Mouse (Mus musculus): ENCODE results near the gene Shank2. TPM values are rescaled to one million over a fixed set of nuclear protein-coding genes. Genes with fewer than 3 reads are reported as not detected.

The Shank2 gene
- total RNA-seq, 1 experiment from 2014 or later, result not detected

DNA sequence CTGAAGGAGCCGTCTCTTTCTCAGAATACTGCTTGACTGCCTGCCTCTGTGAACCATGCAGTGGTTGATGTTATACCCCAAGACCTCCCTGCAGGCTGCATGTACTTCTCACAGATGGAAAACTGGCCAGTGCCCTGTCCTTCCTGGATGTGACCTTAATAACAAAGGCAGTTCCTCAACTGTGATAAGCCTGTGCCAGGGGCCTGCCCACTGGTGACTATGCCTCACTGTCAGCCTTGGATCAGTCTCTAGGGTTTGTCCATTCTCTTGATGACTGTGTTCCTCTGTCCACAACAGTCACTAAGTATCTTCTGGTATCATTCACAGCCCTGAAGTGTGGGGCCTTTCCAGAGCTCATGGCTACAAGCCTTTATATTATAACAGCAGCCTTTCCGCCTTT lies 196.8 kb downstream of the Shank2 start:
- no peak for ATAC-seq (replicated peaks; ENCODE audit: insufficient number of reproducible peaks, low FRiP score, low TSS enrichment, poor library complexity, severe bottlenecking)

DNA sequence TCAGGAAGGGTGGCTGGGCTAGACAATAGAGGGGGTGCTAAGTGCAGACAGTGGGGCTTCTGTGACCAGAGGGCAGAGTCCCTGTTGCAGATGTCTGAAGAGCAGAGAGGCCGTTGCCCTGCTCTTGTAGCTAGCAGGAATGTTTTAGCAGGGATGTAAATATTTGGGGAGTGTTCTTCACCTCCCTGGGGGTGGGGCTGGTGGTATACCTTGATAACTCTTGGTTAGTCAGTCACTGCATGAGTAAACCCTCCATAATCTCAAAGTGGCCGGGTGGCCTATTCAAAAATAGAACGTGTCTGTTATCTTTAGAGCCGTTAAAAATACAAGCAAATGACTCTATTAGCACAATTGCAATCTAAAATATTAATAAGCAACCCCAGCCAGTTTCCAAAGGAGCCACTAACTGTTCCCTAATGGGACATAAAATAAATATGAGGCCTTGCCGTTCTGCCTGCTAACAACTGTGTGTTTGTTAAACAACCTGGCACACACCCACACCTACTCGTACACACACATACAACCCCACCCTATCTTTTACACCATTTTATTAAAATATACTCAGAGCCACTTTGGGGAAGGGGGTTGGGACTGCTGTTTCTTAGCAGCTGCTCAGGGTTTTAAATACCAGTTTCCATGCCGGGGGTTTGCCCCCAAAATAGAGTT lies 200.4 kb downstream of the Shank2 start:
- ATAC-seq (replicated peaks; ENCODE audit: insufficient number of reproducible peaks, low FRiP score, low TSS enrichment, poor library complexity, severe bottlenecking), result no peak

DNA sequence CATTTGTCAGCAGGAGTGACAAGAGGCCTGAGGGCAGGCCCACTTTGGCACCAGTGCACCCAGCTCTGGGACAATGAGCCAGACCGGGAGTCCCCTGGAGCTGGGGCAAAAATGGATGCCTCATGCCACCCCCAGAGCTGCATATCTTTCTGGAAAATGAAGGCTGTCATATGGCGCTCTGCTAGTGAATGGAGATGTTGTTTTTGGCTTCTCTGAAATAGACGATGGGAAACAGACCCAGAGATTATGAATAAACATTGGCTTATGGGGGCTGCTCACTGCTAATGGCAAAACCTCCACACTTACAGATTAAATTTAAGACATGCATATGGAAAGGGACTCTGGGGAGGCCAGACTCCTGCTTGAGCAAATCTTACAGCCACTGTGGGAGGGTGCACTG lies 202.6 kb downstream of the Shank2 start:
- ATAC-seq (replicated peaks; ENCODE audit: insufficient number of reproducible peaks, low FRiP score, low TSS enrichment, poor library complexity, severe bottlenecking), result no peak

DNA sequence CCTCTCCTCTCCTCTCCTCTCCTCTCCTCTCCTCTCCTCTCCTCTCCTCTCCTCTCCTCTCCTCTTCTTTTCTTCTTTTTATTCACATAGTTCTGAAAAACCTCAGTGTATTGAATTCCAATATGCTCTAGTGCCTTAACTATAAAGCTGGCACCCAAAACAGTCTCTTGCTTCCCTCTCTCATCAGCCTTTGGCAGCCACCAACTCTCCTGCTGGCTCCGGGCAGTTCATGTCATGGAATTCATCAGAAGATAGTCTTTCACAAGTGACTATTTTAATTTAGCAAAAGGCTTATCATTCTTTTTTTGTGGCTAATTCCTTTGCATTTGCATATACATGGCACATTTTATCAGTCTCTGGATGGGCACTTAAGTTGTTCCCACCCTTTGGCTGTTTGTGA lies 203.4 kb downstream of the Shank2 start:
- ATAC-seq (replicated peaks; ENCODE audit: insufficient number of reproducible peaks, low FRiP score, low TSS enrichment, poor library complexity, severe bottlenecking), result no peak

DNA sequence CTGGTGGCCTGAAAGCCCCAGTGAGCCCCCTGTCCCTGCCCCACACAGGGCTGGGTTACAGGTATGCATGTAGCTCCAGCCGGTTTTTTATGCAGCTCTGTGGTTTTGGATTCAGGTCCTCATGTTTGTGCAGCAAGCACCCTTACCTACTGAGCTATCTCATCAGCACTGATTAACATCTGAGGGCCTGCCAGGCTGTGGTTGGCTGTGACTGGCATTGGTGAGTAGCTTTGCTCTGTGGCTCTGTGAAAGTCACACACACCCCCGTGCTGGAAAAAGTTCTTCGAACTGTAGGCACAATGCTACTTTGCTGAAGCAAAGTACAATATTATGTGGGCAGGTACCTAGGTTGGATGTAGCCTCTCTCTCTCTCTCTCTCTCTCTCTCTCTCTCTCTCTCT lies 204.1 kb downstream of the Shank2 start:
- no peak for ATAC-seq (replicated peaks; ENCODE audit: insufficient number of reproducible peaks, low FRiP score, low TSS enrichment, poor library complexity, severe bottlenecking)

DNA sequence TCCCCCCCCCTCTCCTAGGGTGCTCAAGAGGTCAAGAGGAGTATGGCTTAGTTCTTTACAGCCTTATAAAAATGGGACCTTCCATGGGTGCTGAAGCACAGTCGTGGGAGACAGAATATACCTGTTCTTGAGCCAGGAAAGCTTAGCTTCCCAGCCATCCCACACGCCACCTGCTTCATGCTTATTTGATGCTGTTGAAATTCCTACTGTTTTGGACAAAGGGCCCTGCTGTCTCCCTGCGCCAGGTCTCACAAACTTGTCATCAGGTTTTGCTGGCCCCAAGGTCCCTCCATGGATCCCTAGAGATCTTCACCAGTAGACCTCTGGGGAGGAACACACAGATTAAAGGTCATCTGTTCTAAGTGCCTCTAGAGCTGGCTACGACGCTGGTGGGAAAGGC lies 204.5 kb downstream of the Shank2 start:
- no peak for ATAC-seq (replicated peaks; ENCODE audit: insufficient number of reproducible peaks, low FRiP score, low TSS enrichment, poor library complexity, severe bottlenecking)

DNA sequence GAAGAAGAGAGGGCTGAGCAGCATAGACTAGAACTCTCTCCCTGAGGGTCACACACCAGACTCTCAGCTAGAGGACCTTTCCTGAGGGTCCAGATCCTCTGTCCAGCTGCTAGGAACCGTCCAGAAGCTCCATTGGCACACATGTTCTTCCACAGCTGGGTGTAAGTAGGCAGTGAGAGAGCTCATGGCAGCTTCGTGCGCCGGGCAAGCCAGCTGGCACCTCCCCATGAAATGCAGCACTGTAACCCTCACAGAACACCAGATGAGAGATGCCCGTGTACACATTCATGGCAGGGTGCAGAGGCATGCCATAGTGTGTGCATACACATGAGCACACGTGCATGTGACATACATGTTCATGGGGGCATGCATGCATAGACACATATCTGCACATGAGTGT lies 205.4 kb downstream of the Shank2 start:
- ATAC-seq (replicated peaks; ENCODE audit: insufficient number of reproducible peaks, low FRiP score, low TSS enrichment, poor library complexity, severe bottlenecking), result no peak

DNA sequence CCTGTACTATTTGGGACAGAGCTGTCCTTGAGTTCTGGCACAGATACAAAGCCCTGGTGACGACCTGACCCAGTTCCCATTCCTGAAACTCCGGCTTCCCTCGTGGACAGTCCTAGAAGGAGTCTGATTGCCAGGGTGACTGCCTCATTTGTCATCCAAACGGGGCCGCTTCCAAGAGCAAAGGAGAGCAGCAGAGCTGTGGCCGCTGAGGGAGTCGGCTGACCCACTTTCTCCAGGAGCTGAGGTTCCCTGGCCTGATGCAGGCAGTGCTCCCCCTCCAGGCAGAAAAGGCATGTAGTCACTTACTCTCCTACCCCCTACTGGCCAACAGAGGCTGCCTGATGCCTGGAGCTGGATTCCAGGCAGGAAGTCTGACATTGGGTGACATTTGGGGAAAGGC lies 206.1 kb downstream of the Shank2 start:
- no peak for ATAC-seq (replicated peaks; ENCODE audit: insufficient number of reproducible peaks, low FRiP score, low TSS enrichment, poor library complexity, severe bottlenecking)

DNA sequence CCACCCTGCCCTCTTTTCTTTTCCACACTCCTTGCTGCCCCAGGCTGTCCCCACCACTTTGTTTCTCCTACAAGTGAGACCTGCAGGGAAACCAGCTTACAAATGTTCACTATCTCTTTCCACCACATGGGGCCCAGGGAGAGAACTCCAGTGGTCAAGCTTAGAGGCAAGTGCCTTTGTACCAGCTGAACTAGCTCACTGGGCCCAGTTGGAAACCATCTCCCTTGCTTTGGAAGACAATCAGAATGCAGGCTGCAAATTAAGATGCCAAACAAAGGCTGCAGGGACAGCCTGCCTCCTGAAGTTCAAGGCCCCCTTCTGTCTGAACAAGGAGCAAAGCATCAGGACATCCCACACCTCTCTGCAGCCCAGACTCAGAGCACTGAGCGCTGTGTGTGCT lies 206.9 kb downstream of the Shank2 start:
- ATAC-seq (replicated peaks; ENCODE audit: insufficient number of reproducible peaks, low FRiP score, low TSS enrichment, poor library complexity, severe bottlenecking), result no peak

DNA sequence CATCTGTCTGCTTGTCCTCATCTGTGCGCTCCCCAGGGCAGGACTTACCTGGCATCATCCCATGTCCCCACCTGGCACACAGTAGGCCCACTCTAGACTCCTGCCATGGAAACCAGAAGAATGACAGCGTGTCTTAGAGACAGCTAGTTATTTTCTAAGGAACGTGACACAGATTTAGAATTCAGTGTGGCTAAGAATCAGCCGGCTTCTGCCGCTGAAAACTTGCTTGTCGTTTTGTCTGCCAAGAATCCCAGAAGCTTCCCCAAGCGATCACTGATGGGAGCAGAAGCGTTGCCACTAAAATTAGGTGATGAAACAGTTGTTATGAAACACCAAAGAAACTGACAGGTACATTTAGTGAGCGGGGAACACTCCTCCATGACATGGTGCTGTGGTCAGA lies 208.8 kb downstream of the Shank2 start:
- no peak for ATAC-seq (replicated peaks; ENCODE audit: insufficient number of reproducible peaks, low FRiP score, low TSS enrichment, poor library complexity, severe bottlenecking)

DNA sequence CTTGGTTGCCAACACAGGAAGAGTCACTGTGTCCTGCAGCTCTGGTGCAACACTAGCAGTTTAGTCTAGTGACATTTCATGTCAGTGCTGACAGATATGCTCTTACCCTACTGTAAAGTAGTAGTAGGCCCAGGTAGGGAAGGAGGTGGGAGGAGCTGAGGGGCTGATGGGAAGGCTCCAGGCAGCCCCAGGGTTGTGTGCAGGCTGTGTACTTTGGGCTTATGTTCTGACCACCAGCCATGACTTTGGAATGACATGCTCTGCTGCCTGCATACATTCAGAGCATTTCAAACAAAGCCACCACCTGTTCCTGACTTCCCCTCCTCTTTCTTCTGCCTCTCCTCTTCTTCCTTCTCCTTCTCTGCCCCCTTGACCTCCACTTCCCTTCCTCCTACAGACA lies 211.0 kb downstream of the Shank2 start:
- ATAC-seq (replicated peaks; ENCODE audit: insufficient number of reproducible peaks, low FRiP score, low TSS enrichment, poor library complexity, severe bottlenecking), result no peak

DNA sequence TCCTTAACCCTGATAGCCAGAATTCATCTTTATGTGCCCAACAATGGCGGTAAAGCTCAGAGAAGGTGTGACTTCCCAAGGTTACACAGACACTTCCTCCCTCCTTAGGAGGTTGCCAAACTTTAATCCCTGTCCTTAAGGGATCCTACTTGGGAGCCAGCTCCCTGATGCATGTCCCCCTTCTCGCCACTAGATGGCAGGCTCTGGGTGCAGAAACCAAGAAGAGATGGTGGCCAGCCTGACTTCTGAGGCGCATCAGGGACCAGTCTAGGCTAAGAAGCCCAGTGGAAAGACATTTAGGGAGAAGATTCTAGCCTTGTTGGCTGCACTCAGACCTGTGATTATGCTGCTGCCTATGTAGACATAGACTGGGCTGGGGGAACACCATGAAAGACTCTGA lies 215.5 kb downstream of the Shank2 start:
- ATAC-seq (replicated peaks; ENCODE audit: insufficient number of reproducible peaks, low FRiP score, low TSS enrichment, poor library complexity, severe bottlenecking), result no peak

DNA sequence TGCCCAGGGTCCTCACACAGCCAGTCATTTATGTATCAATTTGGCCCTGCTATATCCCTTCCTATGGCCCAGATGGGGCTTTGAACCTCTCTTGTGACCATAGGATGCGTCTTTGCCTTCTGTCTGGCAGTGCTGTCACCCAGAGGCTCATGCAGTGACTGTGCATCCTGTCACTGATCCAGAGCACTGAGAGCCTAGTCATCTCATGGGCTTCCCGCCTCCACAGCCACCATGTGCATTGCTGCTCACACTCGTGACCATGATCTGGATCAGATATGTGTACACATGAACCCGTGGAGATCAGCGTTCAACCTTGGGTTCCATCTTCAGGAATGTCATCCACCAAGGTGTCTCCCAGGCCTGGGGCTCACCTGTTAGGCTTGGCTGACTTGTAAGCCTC lies 227.0 kb downstream of the Shank2 start:
- ATAC-seq (replicated peaks; ENCODE audit: insufficient number of reproducible peaks, low FRiP score, low TSS enrichment, poor library complexity, severe bottlenecking), result no peak

DNA sequence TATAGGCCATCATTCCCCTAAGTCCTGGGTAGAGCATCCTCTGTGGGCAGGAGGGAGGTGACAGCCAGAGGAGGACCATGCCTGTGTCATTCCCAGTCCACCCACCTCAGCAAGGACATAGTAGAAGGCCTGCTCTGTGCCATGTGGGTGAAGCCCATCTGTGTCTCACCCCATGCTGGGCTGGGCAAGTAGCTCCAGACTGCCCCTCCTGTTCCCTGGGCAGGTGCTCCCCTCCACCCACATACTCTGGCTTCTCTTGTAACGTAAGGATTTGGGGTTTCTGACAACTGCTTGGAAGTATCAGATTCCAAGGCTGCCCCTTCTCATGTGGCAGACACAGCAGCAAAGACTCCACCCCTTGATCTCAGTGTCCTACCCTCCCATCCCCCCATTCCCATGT lies 227.7 kb downstream of the Shank2 start:
- ATAC-seq (replicated peaks; ENCODE audit: insufficient number of reproducible peaks, low FRiP score, low TSS enrichment, poor library complexity, severe bottlenecking), result no peak

DNA sequence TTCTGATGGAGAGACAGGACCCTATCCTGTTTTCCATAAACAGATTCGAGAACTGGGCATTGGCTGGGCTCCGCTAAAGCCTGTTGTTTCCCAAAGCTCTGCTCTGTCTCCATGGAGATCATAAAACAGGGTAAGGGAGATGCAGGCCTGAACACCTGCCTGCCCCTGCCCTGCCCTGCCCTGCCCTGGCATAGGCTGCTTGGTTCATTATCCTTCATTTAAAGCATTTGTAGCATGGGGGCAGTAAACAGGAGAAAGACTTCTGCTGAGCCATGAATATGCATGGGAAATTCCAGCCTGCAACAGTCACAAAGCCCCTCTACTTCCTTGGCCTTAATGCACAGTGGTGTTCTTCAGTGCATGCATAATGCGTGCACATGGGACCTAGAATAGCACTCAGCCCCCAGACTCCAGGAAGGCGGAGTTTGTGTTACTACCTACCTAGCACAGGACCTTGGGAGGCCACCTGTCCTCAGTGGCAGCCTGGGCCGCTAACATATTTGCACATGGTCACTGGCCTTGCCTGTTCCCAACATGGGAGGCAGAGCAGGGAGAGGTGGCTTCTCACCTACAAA lies 230.5 kb downstream of the Shank2 start:
- ATAC-seq (replicated peaks; ENCODE audit: insufficient number of reproducible peaks, low FRiP score, low TSS enrichment, poor library complexity, severe bottlenecking), result no peak

DNA sequence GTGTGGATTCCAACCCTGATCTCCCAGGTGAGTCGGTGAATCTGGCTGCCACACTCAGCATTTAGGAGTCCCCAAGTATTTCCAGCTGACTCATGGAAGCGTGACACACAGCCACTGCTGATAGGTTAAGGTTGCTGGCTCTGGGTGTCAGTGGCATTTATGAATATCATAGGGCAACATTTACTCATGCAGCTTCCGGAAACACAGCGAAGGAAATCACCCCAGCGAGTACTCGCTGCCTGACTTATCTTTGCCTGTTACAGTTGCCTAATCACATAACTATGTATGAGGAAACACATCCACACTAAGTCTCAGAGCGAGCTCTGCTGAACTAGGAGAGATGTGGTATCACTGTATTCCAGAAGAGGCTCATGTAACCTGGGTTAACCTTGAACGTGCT lies 231.8 kb downstream of the Shank2 start:
- ATAC-seq (replicated peaks; ENCODE audit: insufficient number of reproducible peaks, low FRiP score, low TSS enrichment, poor library complexity, severe bottlenecking), result no peak

DNA sequence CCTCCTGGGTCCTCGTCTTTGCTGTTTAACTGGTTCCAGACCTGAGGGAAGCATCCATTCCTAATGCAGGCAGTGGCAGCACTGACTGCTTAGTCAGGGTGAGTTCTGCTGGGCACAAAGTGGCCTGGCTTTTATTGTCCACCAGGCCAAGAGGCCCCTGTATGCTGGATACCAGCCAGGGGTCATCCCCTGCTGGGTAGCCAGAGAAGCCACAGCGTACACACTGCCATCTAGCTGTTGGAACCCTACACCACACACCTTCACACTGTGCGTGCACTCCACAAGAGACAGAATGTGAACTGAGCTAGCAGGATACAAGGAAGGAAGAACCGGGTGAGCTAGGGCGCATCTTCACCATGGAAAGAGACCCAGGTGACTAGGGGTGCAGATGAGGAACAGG lies 233.1 kb downstream of the Shank2 start:
- ATAC-seq (replicated peaks; ENCODE audit: insufficient number of reproducible peaks, low FRiP score, low TSS enrichment, poor library complexity, severe bottlenecking), result no peak

DNA sequence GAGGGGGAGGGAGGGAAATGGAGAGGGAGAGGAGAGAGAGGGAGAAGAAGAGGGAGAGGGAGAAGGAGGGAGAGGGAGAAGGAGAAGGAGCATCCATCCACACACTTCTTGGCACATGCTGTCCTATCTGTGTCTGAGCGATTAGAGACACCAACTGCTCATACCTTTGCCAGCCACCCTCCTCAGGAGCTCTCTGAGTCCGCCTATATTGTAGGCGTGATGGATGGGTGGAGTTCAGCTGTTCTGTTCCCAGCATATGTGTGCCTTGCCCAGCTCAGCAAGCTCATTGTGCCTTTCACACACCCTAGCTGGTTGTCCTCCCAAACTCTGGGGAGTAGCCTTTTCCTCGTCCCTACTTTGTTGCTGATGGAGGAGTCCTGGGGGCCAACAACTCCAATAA lies 233.8 kb downstream of the Shank2 start:
- ATAC-seq (replicated peaks; ENCODE audit: insufficient number of reproducible peaks, low FRiP score, low TSS enrichment, poor library complexity, severe bottlenecking), result no peak

DNA sequence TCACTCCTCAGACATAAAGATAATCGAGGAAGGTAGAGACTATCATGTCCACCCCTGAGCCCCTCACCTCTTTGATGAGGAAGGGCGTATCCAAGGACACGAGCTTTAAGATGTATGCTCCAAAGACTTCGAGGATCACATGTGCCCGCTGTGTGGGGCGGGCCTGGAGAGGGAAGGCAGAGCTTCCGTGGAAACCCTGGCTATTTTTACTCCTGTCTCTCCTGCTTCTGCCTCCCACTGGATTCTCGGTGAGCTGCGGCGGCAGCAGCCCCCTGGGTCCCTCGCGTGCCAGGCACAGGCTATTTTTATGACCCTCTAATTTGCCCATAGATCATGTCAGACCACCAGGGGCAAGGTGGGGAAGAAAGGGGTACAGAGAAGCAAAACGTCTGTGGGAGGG lies 235.1 kb downstream of the Shank2 start:
- no peak for ATAC-seq (replicated peaks; ENCODE audit: insufficient number of reproducible peaks, low FRiP score, low TSS enrichment, poor library complexity, severe bottlenecking)

DNA sequence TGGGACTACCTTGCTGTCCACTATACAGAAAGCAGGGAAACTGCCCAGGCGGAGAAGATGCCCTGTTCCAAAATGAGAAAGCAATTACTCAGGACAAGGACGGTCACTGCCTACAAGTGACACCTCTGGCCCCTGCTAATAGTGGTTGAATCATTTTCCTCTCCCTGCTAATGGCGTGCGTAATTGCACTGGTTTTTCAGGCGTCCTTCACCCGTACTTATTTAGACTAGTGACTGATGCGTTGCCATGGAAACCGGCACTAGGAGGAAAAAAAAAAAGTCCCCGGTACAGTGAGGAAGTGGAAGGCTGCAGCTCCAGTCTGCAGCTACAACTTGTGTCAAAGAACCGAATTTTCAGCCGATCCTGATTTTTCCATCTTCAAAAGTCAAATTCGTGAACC lies 236.7 kb downstream of the Shank2 start:
- no peak for ATAC-seq (replicated peaks; ENCODE audit: insufficient number of reproducible peaks, low FRiP score, low TSS enrichment, poor library complexity, severe bottlenecking)

DNA sequence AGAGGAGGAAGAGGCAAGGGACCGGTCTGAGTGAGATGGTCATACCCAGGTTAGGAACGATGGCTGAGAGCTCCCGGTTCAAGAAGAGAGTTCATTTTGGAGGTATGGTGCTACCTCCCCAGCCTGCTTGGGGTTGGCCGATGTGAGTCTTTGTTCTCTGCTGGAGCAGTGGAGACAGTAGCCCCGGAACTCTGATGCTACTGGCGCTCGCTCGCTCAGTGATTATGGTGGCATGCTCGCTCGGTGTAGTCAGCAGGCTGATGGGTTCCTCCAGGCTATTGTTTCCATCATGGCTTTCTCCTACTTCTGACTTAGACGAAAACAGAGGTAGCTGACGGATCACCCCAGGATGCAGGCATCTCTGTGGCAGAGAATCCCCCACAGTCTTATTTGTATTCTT lies 237.3 kb downstream of the Shank2 start:
- no peak for ATAC-seq (replicated peaks; ENCODE audit: insufficient number of reproducible peaks, low FRiP score, low TSS enrichment, poor library complexity, severe bottlenecking)
